Mouse (Mus musculus) WW6 (cell line): Measurements from ENCODE around the gene Szrd1.

Experiments used
- DNase-seq: peaks from one replicate; pipeline ENCODE4 v3.0.0-alpha.2; 2013; ENCODE audit warnings: low read depth, low spot score

Szrd1 gene

DNA sequence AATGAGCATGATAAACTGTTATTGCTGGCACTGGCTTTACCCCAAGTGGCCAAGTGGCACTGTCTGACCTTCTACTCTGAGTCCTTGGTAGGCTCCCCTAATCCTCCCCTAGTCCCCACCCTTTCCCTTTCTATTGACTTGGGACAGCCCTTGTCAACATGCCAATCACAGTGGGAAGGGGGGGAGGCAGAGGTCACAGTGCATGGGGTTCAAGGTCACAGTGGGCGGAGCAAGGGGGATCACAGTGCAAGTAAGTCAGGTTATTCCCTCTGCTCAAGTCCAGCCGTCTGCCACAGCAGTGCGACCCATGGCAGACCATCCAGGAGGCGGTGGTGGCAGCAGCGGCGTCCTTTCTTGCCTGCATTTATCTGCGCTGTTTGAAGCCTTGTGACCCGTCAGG lies 24.2 kb downstream of the Szrd1 start:
- no peak for DNase-seq

DNA sequence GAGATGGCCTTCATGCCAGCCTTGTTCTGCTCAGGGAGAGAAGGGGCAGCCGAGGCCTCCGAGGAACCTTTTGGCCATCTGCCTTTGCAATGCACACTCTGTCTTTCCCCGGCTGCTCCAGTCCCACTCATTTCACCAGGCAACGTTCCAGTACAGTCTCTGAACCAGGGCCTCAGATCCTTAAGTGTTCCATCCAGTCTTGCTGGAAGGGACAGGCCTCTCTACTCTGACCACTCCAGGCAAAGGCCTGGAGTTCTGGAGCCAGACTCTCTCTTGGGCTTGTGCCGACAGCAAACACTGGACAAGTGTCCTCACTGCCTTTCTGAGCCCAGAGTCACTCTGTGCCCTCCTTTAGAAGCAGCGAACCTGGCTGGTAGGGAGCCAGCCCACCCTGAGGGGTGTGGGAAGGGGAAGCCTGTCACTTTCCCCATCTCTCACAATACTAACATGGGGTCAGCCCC lies 25.0 kb downstream of the Szrd1 start:
- DNase-seq: no peak

DNA sequence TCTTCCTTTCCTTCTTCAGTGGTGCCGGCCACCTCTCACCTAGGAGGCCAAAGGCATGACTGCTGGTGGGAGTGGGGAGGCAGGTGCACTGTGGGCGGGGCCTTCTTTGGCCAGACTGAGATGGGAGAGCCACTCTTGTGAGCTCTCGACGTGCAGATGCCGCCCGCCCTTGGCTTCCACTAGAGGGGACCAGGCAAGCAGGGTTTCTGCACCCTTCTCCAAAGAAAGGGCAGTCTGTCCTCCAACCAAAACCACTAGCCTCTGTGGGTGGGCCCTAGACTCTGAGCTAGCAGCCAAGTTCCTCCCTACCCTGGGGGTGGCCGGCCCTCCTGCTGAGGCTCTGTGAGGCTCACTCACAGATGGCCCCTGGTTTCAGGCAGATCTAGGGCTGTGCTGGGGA lies 25.7 kb downstream of the Szrd1 start:
- no peak for DNase-seq

DNA sequence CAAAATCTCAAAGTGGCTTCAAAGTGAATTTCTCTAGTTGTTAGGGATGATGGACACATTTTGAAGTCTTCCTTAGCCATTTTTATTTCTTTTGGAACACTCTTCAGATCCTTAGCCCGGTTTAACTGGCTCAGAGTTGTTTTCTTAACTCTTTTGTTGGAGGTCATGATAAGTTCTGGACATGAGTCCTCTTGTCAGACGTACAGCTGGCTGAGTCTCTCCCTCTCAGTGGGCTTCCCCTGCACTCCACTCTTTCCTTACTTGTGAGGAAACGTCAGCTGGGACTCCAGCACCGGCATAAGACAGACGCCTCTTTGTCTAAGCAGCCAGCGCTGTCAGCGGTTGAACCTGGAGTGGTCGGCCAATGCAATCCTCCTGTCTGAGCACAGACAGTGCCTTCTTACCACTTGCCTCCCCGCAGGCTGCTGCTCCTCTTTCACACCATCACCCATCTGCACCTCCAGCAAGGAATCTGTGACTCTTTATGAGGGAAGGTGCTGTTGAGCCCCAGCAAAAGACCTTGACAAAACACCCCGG lies 31.3 kb downstream of the Szrd1 start:
- DNase-seq: no peak

DNA sequence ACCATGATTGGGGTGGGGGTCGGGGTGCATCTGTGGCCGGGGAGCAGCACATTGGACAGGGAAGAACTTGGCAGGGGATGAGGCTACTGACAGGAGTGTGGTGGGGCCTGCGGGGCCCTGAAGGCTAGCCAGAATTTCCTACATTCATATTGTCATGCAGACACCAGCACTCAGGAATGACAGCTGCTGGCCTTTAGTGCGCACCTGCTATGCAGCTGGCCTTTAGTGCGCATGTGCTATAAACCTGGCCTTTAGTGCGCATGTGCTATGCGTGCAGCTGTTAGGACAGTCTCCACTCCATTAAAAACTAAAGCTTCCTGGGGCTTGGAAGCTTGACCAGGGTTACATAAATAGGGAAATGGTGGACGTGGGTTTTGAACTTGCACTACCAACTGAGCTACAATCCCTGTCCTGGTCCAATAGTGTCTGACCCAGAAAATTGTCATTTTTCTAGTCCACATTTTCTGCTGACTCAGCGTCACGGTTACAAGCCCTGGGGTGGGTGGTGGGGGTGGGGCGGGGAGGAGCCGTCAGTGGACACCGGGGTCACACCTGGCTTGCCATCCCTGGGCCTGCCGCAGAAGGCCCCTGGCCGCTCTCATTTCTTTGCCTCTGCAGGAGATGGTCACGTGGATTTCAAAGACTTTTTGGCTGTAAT lies 32.9 kb downstream of the Szrd1 start:
- no peak for DNase-seq

DNA sequence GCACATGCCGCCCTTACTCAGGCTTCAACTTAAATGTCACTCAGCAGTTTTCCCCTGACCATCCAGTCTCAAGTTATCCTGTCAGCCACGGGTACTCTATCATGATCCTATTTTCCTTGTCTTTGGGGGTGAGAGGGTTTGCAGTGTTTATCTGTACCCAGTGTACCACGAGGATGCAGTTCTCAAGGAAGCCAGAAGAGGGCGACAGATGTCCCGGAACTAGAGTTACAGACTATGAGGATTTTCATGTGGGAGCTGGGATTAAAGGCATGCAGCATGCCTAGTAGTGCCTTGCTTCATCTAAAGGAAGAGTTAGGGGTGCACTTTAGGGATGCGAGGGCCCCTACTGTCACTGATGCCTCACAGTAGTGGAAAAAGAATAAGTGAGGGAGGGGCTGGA lies 37.7 kb downstream of the Szrd1 start:
- DNase-seq: no peak

DNA sequence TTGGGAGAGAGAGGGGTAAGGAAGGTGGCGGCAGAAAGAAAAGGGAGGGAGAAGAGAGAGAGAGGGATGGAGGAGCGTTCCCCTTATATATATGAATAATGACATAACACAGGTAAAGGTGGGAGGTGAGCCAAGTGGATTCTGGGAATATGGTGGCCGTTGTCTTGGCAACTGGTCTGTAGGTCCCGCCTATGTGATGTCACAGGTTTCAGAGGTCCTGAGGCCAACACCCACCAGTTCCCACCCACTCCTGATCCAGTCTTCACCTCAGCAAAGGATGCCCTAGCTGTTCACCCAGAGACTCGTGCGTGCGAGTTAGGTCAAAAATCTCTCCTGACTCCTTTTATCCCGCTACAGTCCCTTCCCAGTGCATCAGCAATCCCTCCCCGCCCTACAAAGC lies 38.3 kb downstream of the Szrd1 start:
- DNase-seq: no peak

DNA sequence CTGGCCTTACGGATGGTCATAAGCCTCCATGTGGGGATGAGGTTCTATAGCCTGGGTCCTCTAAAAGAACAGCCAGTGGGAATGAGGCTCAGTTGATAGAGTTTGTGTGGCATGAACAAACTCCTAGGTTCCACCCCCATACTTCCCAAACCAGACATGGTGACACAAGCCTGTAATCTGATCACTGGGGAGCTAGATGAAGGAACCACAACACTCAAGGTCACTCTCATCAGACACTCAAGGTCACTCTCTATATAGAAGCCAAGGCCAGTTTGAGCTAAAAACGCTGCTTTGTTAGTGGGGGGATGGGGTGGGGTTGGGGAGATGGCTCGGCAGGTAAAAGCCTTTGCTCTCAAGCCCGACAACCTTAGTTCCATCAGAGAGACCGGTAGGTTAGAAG lies 39.6 kb downstream of the Szrd1 start:
- no peak for DNase-seq

DNA sequence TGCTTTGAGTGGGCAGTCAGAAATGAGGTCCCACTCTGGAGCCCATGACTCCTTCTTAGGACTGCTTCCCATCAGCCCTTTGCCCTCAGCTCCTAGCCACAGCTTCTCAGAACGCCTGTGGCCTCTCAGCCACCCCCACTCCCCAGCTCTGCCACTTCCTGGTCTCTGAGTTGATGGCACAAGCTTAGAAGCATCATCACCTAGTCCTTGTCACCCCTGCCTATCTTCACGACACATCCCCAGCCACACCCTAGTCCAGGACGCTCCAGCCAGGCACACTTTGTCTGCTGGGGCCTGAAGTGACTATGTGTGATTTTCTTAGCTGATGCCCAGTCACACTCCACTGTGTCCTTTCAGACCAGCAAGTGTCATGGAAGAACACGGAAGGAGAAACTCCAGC lies 40.6 kb downstream of the Szrd1 start:
- DNase-seq: no peak

DNA sequence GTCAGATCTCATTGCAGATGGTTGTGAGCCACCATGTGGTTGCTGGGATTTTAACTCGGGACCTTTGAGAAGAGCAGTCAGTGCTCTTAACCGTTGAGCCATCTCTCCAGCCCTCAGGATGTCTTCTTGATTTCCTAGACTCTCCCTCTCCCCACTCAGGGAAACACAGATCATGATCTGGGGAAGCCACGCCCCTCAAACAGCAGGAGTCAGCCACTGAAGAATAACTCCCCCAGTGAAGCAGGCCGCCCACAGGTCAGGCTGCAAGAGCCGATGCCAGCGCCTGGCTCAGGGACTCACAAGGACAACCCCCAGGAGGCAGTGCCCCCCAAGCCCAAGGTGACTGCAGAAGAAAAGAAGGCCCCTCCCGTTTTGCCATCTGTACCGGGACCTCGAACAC lies 42.9 kb downstream of the Szrd1 start:
- no peak for DNase-seq

DNA sequence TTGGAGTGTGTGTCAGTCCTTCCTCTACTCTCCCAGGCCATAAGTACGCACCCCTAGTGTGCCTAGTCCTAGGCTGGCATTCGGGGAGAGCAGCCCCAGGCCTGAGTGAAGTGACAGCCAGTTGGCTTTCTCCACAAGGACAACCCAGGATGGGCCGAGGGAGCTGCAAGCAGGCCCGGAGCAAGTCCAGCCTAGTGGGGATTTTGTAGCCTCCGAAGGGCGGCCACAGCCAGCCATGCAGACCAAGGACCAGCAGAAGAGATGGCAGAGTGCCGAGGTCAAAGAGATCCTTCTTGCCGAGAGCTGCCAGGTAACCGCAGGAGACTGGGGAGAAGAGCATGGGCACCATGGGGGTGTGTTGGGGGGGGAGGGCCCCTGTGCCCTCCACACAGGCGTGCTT lies 44.6 kb downstream of the Szrd1 start:
- DNase-seq: no peak

DNA sequence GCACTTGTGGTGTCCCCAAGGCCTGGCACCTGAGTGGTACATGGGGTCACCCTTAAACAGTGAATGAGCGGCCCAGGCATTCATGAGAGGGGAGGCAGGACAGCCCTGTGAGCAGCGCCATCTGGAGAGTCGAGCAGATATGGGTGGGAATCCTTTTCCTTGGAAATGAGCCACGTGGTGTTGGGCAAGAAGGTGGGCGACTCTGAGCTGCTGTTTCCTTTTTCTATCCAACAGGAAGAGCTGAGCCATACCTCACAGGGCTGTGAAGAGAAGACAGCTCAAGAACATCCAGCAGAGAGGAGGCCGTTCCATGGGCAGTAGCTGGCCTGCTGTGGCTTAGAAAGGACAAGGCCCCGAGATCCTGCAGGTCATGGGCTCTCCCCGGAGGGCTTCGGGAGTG lies 50.9 kb downstream of the Szrd1 start:
- DNase-seq: no peak

DNA sequence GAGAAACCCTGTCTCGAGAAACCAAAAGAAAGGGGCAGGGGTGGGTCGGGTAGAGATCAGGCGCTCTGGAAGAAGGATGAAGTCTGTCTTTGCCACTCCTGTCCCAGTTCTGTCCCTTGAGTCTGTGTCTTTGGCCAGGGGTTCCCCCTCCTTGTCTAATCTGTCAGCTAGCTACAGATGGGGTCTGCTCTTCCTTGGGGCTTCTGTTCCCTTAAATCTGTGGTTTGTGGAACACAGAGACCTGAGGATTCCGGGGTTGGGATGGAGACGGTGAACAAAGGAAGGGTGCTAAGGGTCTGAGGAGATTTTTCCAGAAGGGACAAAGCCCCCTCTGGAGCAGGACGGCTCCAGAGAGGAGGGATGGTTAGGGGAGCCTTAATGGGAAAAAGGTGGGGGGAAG lies 51.5 kb downstream of the Szrd1 start, which contains the start of gene Spata21:
TSS of gene Spata21 (plus strand) at position 301 of the 400 bp plus-strand sequence.
- DNase-seq: no peak

DNA sequence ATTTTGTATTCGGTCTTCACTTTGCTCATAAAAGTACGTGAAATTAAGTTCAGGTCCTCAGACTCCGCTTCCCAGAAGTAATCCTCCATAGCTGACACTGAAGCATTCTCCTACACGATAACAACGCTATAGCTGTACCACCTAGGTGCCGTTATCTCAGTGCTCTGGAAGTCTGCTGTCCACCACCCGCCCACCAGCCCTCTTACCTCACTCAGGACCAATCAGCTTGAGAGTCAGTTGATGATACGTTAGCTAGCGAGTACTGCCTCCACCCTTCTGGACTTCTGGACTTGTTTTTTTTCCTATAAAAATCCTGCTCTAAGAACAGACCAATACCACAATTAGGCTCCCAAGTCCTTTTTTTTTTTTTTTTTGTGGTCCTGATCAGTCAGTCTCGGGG lies 52.7 kb downstream of the Szrd1 start:
- no peak for DNase-seq

DNA sequence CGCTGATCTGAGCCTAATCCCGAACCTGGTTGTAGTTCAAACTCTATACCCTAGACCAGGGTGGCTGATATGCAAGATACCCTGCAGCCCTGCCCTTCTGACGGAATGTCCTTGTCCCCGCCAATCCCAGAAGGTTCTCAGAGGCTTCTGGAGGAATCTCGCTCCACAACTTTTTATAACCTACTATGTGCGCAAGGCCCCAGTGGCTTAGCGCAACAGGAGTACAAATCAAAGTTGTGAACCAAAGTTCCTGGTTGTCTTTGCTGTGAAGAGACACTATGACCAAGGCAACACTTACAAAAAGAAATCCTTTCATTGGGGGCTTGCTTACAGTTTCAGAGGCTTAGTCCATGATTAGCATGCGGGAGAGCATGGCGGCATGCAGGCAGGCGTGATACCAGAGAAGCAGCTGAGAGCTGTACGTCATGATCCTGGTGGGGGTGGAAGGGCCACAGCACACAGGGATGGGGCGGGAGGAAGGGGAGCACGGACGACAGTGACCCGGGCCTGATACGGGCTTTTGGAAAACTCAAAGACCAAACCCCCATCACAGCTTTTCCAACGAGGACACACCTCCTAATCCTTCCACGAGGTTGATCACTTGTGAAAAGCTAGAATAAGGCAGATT lies 61.0 kb downstream of the Szrd1 start:
- no peak for DNase-seq

DNA sequence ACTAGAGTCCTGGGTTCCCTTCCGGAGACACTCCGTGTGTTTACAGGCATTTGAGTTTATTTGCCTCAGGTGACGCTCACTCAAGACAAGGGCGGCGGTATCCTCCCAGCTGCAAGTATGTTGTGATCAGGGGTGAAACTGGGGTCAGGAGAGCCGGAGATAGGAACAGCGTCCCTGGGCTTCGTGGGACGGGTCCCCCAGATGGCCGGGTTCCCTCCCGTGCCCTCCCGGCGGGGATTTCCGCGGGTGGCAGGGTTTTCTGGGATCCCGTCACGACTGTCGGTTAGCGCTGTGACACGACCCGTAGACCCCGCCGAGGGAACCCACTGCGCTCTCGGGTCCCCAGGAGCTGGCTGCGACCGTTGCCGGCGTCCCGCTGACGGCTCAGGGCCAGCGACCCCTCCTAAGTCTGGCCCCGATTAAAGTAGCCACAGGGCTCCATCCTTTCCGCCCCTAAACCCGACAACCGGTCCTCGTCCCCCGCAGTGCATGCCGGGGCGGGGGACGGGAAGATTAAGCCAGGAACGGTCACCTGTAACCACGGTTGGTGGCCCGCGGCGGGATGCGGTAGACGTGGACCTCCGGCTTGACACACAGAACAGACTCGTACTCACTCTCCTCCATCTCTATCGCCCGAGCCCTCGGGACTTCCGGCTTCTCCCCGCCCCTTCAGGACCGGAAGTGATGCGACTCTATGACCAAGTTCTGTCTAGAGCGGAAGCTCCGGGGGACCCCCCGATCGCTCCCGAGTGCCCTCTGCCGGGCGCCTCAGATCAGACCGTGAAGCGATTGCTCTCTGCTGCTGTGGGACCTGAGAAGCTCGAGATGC lies 61.7 kb downstream of the Szrd1 start, which contains the start of gene Necap2:
TSS of gene Necap2 (minus strand) at position 677 of the 829 bp plus-strand sequence.
- DNase-seq: peak; percentile 90

DNA sequence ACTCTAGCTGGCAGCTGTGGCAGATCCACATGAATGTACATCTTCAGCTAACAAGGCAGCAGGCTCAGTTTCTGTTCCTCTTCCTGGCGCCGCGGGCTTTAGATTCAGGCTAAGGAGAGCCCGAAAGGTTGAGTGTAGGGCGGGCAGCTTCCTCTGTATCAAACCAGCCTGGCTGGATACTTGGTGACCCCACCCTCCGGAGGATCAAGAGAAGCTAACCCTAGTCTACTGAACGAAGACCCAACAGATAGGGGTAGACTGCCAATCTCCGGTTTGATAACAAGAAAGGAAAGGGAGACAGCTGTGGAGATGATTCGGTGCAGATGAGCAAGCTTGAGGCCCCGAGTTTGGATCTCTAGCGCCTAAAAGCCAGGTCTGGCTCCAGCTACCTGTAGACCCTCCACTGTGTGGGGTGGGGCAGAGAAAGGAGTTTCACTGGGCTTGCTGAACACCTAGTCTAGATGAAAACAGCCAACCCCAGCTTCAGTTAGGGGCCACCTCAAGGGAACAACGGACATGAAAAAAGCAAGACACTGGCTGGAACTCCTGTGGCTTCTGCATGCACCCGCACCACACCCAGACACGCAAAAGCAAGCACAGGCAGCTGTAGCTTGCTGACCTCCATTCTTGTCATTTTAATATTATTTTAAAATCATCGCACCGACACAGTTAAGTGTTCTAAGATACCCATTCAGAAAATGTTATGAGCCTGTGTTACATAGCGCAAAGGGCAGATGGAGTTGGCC lies 62.6 kb downstream of the Szrd1 start:
- no peak for DNase-seq

DNA sequence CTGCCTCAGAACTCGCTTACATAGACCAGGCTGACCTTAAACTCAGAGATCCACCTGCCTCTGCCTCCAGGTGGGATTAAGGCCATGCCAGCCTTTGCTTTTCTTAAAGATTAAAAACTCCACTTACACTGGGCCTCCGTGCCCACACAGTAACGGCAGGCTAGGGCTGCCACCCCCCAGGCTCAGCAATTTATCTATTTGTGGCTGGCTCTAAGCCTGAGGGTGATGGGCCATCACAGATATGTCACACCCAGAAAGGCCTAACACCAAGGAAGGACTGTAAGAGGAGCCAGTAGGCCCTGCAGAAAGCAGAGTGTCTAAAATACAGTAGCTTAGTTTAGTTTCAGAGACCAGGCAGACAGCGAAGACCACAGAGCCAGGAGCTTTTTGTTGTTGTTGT lies 65.5 kb downstream of the Szrd1 start:
- DNase-seq: no peak

DNA sequence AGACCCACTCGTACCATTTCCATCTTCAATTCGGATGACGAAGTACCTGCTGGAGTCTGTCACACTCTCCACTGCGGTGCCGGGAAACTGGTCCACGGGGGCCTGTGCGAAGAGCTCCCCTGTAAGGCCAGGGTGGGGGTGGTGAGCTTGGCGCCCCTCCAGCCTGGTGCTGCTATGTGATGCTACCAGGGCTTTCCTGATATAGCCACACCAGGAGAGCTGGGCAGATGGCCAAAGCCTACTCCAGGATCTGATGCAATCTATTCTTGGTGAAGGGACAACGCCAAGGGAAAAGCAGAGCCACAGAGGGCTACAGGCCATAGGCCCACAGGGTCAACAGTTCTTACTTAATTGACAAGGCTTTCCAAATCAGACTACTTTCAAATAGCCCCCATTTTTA lies 65.9 kb downstream of the Szrd1 start:
- no peak for DNase-seq

DNA sequence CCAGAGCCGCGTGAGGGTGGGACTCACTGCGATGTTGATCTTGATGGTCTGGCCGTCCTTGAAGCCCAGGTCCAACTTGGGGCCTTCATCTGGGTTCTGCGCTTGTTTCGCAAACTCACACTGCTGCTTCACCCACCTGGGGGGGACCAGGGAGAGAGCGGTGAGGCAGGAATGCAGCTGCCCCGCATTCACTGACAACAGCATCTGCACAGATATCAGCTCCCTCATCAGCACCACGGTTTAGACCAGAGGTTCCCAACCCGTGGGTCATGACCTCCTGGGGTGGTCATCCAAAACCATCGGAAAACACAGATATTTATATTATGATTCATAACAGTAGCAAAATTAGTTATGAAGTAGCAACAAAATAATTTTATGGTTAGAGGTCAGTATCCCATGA lies 67.1 kb downstream of the Szrd1 start:
- no peak for DNase-seq

DNA sequence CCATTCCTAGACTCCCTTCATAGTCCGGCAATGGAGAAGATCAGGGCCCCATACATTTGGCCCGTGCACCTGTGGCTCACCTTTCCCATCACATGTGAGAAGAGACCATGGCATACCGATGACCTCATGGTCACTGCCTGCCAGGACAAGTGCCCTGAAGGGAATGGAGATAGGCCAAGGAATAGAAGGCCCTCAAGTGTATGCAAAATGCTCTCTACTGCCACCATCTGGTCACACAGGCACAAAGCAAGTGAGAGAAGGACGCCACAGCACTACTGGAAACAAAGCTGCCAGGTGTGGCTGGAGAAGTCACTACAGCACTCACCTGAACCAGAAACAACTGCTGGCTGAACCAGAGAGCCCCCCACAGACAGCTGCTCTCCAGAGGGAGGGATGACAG lies 69.8 kb downstream of the Szrd1 start:
- DNase-seq: no peak

DNA sequence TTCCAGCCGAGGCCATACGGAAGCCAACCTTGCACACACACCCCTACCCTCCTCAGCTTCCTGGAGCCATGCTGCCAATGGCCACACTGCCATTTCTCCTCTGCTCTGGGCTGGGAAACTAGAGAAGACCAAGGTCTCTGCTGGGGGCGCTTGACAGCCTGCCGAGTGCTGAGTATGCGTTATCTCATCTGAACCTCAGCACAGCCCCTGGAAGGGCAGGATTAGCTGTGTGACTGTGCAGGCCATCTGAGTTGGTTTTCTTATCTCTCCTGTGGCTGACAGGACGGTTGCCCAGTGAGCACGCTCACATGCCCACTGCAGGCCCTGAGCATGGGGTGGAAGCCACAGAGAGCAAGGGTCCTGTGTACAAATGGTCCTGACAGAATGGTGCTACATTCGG lies 70.9 kb downstream of the Szrd1 start:
- DNase-seq: no peak
